Mouse (Mus musculus) adrenal gland, adult 2 months (tissue): ENCODE data around the gene Plekhm2. TPM values are rescaled to one million over a fixed set of nuclear protein-coding genes. Genes with fewer than 3 reads are reported as not detected.

Source experiments
- DNase-seq: peaks from one replicate; pipeline ENCODE4 v3.0.0; 2021
- long read RNA-seq: library from polyadenylated mRNA; stranded (forward); transcript quantifications from one replicate; pipeline ENCODE4 v2.0.0, GENCODE M21; 2021
- polyA plus RNA-seq: library from polyadenylated mRNA; depleted of rRNA; stranded (reverse); fragments of >200 nt; gene quantifications from 2 replicates; pipeline ENCODE4 v1.2.3, GENCODE M21; 2012; rRNA removed
- total RNA-seq, 2 experiments: library from RNA; stranded (reverse); gene quantifications; 2 replicates each; pipeline ENCODE4 v1.2.3; 2021

Gene Plekhm2
- 10 to 100 TPM; 47.8 to 73.2 TPM for total RNA-seq
- polyA plus RNA-seq, result 63.1 and 63.4 TPM in 2 replicates
- long read RNA-seq, full-length matches to known transcripts, result 10 of 35 reads
- long read RNA-seq, partial matches to known transcripts, result 20 of 35 reads
- long read RNA-seq, other reads (novel, unspliced or antisense), result 5 of 35 reads

- DNase-seq, result no peak
Measured at GRCm38 (mm10) chr4:141664799-141665198, at the start of gene Plekhm2. Gene Plekhm2 (minus strand): TSS chr4:141664899.

DNA sequence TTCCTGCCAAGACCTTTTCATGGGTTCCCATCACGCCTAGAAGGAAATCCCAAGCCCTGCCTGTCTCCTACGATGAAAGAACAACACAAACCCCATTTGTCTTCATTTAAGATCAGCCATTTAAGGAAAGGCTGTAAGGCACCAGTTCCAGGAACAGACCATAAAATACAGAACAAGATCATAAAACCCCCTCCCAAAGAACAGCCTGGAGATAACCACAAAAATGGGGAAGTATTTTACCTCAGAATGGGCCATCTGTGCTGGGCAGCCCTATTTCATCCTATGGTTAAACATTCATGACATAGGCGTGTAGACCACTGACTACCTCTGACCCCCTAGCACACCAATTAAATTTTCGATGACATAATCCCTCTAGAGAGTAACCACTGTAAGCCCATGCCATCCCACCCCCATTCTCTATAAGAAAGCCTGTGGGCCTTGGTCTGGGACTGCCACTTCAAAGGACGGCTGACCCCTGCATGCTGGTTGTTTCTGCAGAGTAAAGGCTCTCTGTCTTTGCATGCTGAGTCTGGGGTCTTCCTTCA is 49.0 kb upstream of the Plekhm2 start:
- no peak for DNase-seq

DNA sequence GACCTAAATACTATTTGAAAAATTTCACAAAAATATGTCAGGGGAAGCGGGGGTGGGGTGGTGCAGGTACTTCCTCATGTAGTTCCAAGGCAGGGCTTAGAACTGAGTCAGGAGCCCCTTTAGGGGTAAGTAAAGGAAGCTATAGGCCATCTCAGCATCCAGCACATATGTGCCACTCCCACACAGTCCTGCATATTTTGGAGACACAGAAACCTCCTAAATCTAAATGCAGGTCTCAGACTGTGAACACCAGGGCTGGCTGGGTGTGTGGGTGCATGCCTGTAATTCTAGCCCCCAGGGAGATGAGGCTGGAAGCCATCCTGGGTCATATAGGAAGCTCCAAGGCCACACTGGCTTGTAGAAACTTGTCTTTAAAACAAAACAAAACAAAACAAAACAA is 46.6 kb upstream of the Plekhm2 start:
- DNase-seq, result no peak

- no peak for DNase-seq
Measured at GRCm38 (mm10) chr4:141708971-141709370, 44.3 kb upstream of the Plekhm2 start.

GRCm38 (mm10) chr4:141708005-141708404 is 43.3 kb upstream of the Plekhm2 start:
- no peak for DNase-seq

DNA sequence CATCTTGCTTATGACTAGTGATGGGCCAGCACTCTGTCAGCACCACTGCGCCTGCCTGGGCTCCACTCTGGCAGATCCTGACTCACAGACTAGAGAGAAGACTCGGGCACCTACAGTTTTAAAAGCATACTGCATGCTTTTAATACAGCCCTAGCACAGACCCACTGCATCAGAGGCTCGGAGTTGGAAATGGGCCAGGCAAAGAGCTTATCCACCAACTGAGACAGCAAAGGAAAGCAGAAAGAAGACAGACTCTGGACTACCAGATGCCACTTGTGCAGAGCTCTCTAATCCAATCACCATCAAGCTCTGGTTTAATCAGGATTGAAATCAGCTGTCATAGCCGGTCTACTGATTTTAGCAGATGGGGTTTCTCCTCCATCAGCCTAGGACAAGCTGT is 40.6 kb upstream of the Plekhm2 start:
- DNase-seq, result peak; percentile 45

- peak; percentile 60 for DNase-seq
Measured at GRCm38 (mm10) chr4:141704625-141705024, 39.9 kb upstream of the Plekhm2 start.

GRCm38 (mm10) chr4:141694719-141695118 is 30.0 kb upstream of the Plekhm2 start:
- DNase-seq, result no peak

GRCm38 (mm10) chr4:141688505-141688904 is 23.8 kb upstream of the Plekhm2 start:
- no peak for DNase-seq

- no peak for DNase-seq
Measured at GRCm38 (mm10) chr4:141686525-141686924, 21.8 kb upstream of the Plekhm2 start.

GRCm38 (mm10) chr4:141686093-141686492 is 21.4 kb upstream of the Plekhm2 start:
- no peak for DNase-seq

- DNase-seq, result no peak
Measured at GRCm38 (mm10) chr4:141685499-141685898, 20.8 kb upstream of the Plekhm2 start, which contains the start of gene Rsc1a1. Gene Rsc1a1 (minus strand): TSS chr4:141685599.

- DNase-seq, result peak; percentile 76
Measured at GRCm38 (mm10) chr4:141682706-141683230, 18.1 kb upstream of the Plekhm2 start.

DNA sequence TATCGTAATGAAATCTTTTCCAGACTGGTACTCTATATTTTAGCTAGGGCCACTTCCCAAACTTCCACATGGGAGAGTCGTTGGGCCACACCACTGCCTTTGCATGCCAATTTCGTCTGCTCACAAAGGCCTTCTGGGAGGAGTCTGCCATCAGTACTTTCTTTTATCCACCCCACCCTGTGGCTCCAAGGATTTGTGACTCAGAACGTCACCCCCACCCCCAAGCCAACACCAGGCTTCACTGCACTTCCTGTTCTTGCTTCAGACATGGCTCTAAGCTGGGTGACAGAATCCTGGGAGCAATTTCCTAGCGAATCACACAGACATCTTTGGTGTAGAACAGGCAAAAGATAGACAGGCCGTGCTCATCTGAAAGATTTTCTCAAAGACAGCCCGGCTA is 17.1 kb upstream of the Plekhm2 start:
- DNase-seq, result peak; percentile 85

- no peak for DNase-seq
Measured at GRCm38 (mm10) chr4:141680892-141681291, 16.2 kb upstream of the Plekhm2 start.

- DNase-seq, result no peak
Measured at GRCm38 (mm10) chr4:141679016-141679415, 14.3 kb upstream of the Plekhm2 start.

DNA sequence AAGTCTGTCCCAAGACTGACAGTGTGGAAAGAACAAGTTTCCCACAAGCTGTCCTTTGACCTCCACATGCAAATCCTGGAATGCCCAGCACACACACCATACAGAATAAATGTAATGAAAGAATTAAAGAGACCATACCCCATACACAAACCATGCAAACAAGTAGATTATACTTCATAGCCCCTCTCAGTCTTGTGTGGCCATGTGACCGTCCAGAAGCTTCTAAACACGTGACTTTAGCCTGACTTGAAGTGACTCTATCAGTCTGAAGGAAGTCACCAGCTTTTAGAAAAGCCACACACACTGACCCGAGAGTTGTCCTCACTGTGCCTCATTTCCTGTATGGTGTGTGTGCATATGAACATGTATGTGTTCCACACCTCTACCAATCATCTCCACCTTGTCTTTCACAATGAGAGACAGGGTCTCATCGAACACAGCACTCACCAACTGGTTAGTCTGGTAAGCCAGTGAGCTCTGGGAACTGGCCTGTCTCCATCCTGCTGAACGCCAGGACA is 11.8 kb upstream of the Plekhm2 start:
- no peak for DNase-seq

DNA sequence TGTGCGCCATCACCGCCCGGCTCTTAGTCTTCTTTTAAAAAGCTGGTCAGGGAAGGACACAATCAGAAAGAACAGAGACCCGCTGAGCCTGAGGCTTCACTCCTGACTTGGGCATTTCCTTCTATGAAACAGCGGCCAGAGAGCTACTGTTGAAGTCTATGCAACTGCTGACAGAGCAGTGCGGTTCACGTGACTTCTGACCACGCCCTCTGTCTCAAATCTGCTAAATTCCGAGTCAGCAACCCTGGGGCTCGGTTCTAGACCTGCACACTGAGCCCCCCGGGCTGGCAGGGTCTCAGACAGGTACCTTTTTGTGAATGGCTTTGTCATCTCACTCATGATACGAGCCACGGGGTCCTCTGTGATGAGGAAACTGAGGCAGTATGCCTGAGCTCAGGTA is 7.6 kb upstream of the Plekhm2 start:
- no peak for DNase-seq

- DNase-seq, result no peak
Measured at GRCm38 (mm10) chr4:141671389-141671788, 6.7 kb upstream of the Plekhm2 start.

GRCm38 (mm10) chr4:141669898-141670712 is 5.4 kb upstream of the Plekhm2 start:
- peak; percentile 83 for DNase-seq

- DNase-seq, result peak; percentile 89
Measured at GRCm38 (mm10) chr4:141664011-141664745, 521 bp downstream of the Plekhm2 start.
